Mouse (Mus musculus) kidney, embryonic 16.5 days (tissue): ENCODE data around the gene Trim44. TPM values are rescaled to one million over a fixed set of nuclear protein-coding genes. Genes with fewer than 3 reads are reported as not detected.

Experiments used
- ATAC-seq: fragments of 200-750 bp; cut with Nextera tagmentation; 2 replicates; pipeline ENCODE4 v1.8.0; 2017; ENCODE audit warnings: moderate TSS enrichment; ENCODE audit not compliant: low FRiP score, low TSS enrichment
- H3K27ac ChIP-seq: fragments of 300-500 bp; sonication (generic); 2 replicates; pipeline ENCODE4 v1.5.1; 2014; ENCODE audit warnings: low read length
- H3K27me3 ChIP-seq: fragments of 300-500 bp; sonication (generic); 2 replicates; pipeline ENCODE4 v1.6.1; 2014; ENCODE audit warnings: low read length, control low read depth, mixed read lengths; ENCODE audit not compliant: insufficient read depth
- H3K36me3 ChIP-seq: fragments of 300-500 bp; sonication (generic); 2 replicates; pipeline ENCODE4 v1.6.1; 2014; ENCODE audit warnings: low read length, control low read depth, mixed read lengths; ENCODE audit not compliant: insufficient read depth
- H3K4me1 ChIP-seq: fragments of 300-500 bp; sonication (generic); 2 replicates; pipeline ENCODE4 v1.6.1; 2014; ENCODE audit warnings: low read length, control low read depth, mixed read lengths; ENCODE audit not compliant: insufficient read depth
- H3K4me2 ChIP-seq: fragments of 300-500 bp; sonication (generic); replicated peaks from 2 replicates; pipeline ENCODE4 v1.6.1; 2014; ENCODE audit warnings: low read depth, low read length
- H3K4me3 ChIP-seq: fragments of 300-500 bp; sonication (generic); 2 replicates; pipeline ENCODE4 v1.5.1; 2014; ENCODE audit warnings: mild to moderate bottlenecking, low read length
- H3K9ac ChIP-seq: fragments of 300-500 bp; sonication (generic); replicated peaks from 2 replicates; pipeline ENCODE4 v1.6.1; 2014; ENCODE audit warnings: low read length
- H3K9me3 ChIP-seq: fragments of 300-500 bp; sonication (generic); 2 replicates; pipeline ENCODE4 v1.6.1; 2016; ENCODE audit warnings: low read length, control low read depth
- WGBS: fragments of 180-500 bp; shearing (Covaris S2); extraction: QIAGEN DNeasy Blood & Tissue Kit; methylation state at CpG from one replicate; pipeline ENCODE4 v1.1.7; 2014; 5-methylcytosine and 5-hydroxymethylcytosine counted together
- polyA plus RNA-seq: library from polyadenylated mRNA; unstranded; fragments of >200 nt; fragmentation: Nextera tagmentation; extraction: Ambion mirVana; gene quantifications from 2 replicates; pipeline ENCODE4 v1.2.1, GENCODE M21; 2015

The Trim44 gene
- polyA plus RNA-seq, 1 experiment from 2014 or later: 23.4 TPM

- no peak overlapping the region for H3K4me2 ChIP-seq
- no peak overlapping the region for H3K9ac ChIP-seq
- H3K36me3 ChIP-seq: no peaks in the 10 kb centered on the region
- no peaks in the 10 kb centered on the region for H3K9me3 ChIP-seq
- H3K4me3 ChIP-seq: no peak overlapping the region
- H3K27ac ChIP-seq: no peak overlapping the region
- no peaks in the 10 kb centered on the region for H3K4me1 ChIP-seq
- no peaks in the 10 kb centered on the region for H3K27me3 ChIP-seq
- ATAC-seq: no peak
- 100% methylated on average over 1 of the region's 1 CpGs for WGBS
Measured at GRCm38 (mm10) chr2:102336816-102337215, 70.8 kb downstream of the Trim44 start.

- 90% methylated on average over 2 of the region's 2 CpGs for WGBS
- Histone ChIP-seq H3K9me3 (no peaks in the 10 kb centered on the region), H3K36me3 (no peaks in the 10 kb centered on the region), H3K4me3 (no peak overlapping the region), H3K4me2 (no peak overlapping the region), H3K27ac (no peak overlapping the region), H3K27me3 (no peaks in the 10 kb centered on the region), H3K4me1 (no peaks in the 10 kb centered on the region), H3K9ac (no peak overlapping the region)
- no peak for ATAC-seq
Measured at GRCm38 (mm10) chr2:102331932-102332331, 75.7 kb downstream of the Trim44 start.

- WGBS: 62% methylated on average over 3 of the region's 3 CpGs
- ATAC-seq: no peak
- no peak overlapping the region for H3K4me3 ChIP-seq
- H3K9me3 ChIP-seq: no peaks in the 10 kb centered on the region
- no peaks in the 10 kb centered on the region for H3K27me3 ChIP-seq
- no peak overlapping the region for H3K4me2 ChIP-seq
- no peaks in the 10 kb centered on the region for H3K36me3 ChIP-seq
- H3K9ac ChIP-seq: no peak overlapping the region
- H3K4me1 ChIP-seq: no peaks in the 10 kb centered on the region
- no peak overlapping the region for H3K27ac ChIP-seq
Measured at GRCm38 (mm10) chr2:102331092-102331491, 76.5 kb downstream of the Trim44 start.

GRCm38 (mm10) chr2:102325921-102326320 lies 81.7 kb downstream of the Trim44 start:
- H3K9ac ChIP-seq: no peak overlapping the region
- no peak overlapping the region for H3K4me2 ChIP-seq
- no peaks in the 10 kb centered on the region for H3K36me3 ChIP-seq
- no peak overlapping the region for H3K27ac ChIP-seq
- H3K9me3 ChIP-seq: no peaks in the 10 kb centered on the region
- H3K4me3 ChIP-seq: no peak overlapping the region
- 93% methylated on average over 2 of the region's 2 CpGs for WGBS
- no peaks in the 10 kb centered on the region for H3K4me1 ChIP-seq
- ATAC-seq: no peak
- H3K27me3 ChIP-seq: no peaks in the 10 kb centered on the region

- Histone ChIP-seq H3K27ac (no peak overlapping the region), H3K4me2 (no peak overlapping the region), H3K4me1 (no peaks in the 10 kb centered on the region), H3K4me3 (no peak overlapping the region), H3K27me3 (no peaks in the 10 kb centered on the region), H3K36me3 (no peaks in the 10 kb centered on the region), H3K9ac (no peak overlapping the region), H3K9me3 (no peaks in the 10 kb centered on the region)
- ATAC-seq: no peak
Measured at GRCm38 (mm10) chr2:102324336-102324735, 83.3 kb downstream of the Trim44 start.

- Histone ChIP-seq H3K9ac (no peak overlapping the region), H3K4me2 (no peak overlapping the region), H3K36me3 (no peaks in the 10 kb centered on the region), H3K4me3 (no peak overlapping the region), H3K9me3 (no peaks in the 10 kb centered on the region), H3K27me3 (no peaks in the 10 kb centered on the region), H3K27ac (no peak overlapping the region), H3K4me1 (no peaks in the 10 kb centered on the region)
- 85% methylated on average over 3 of the region's 3 CpGs for WGBS
- ATAC-seq: no peak
Measured at GRCm38 (mm10) chr2:102316540-102316939, 91.1 kb downstream of the Trim44 start.

GRCm38 (mm10) chr2:102315153-102315552 lies 92.5 kb downstream of the Trim44 start:
- H3K27ac ChIP-seq: no peak overlapping the region
- WGBS: 88% methylated on average over 4 of the region's 4 CpGs
- H3K36me3 ChIP-seq: no peaks in the 10 kb centered on the region
- no peaks in the 10 kb centered on the region for H3K9me3 ChIP-seq
- H3K4me2 ChIP-seq: no peak overlapping the region
- no peaks in the 10 kb centered on the region for H3K27me3 ChIP-seq
- H3K9ac ChIP-seq: no peak overlapping the region
- H3K4me1 ChIP-seq: no peaks in the 10 kb centered on the region
- H3K4me3 ChIP-seq: no peak overlapping the region
- no peak for ATAC-seq

- H3K4me2 ChIP-seq: no peak overlapping the region
- no peaks in the 10 kb centered on the region for H3K36me3 ChIP-seq
- H3K27ac ChIP-seq: no peak overlapping the region
- H3K4me1 ChIP-seq: no peaks in the 10 kb centered on the region
- WGBS: 59% methylated on average over 1 of the region's 1 CpGs
- no peaks in the 10 kb centered on the region for H3K9me3 ChIP-seq
- ATAC-seq: no peak
- H3K9ac ChIP-seq: no peak overlapping the region
- no peak overlapping the region for H3K4me3 ChIP-seq
- H3K27me3 ChIP-seq: no peaks in the 10 kb centered on the region
Measured at GRCm38 (mm10) chr2:102314610-102315009, 93.0 kb downstream of the Trim44 start.

- Histone ChIP-seq H3K9me3 (no peaks in the 10 kb centered on the region), H3K27me3 (no peaks in the 10 kb centered on the region), H3K27ac (no peak overlapping the region), H3K4me3 (no peak overlapping the region), H3K9ac (no peak overlapping the region), H3K36me3 (no peaks in the 10 kb centered on the region), H3K4me1 (no peaks in the 10 kb centered on the region), H3K4me2 (no peak overlapping the region)
- no peak for ATAC-seq
- 58% methylated on average over 2 of the region's 2 CpGs for WGBS
Measured at GRCm38 (mm10) chr2:102314068-102314467, 93.6 kb downstream of the Trim44 start.

- Histone ChIP-seq H3K27ac (no peak overlapping the region), H3K9ac (no peak overlapping the region), H3K4me1 (no peaks in the 10 kb centered on the region), H3K9me3 (no peaks in the 10 kb centered on the region), H3K36me3 (no peaks in the 10 kb centered on the region), H3K4me3 (no peak overlapping the region), H3K4me2 (no peak overlapping the region), H3K27me3 (no peaks in the 10 kb centered on the region)
- WGBS: 100% methylated on average over 1 of the region's 1 CpGs
- no peak for ATAC-seq
Measured at GRCm38 (mm10) chr2:102312903-102313302, 94.7 kb downstream of the Trim44 start.

- no peak for ATAC-seq
- 38% methylated on average over 2 of the region's 2 CpGs for WGBS
- Histone ChIP-seq H3K27me3 (no peaks in the 10 kb centered on the region), H3K27ac (no peak overlapping the region), H3K4me2 (no peak overlapping the region), H3K9ac (no peak overlapping the region), H3K4me1 (no peaks in the 10 kb centered on the region), H3K4me3 (no peak overlapping the region), H3K9me3 (no peaks in the 10 kb centered on the region), H3K36me3 (peaks cover 3% of the 10 kb centered on the region; the same call in 1 of the 2 replicates)
Measured at GRCm38 (mm10) chr2:102303274-102303673, 104.4 kb downstream of the Trim44 start.
